Mouse (Mus musculus) layer of hippocampus, adult 6 months (tissue): Measurements from ENCODE around the gene Dtnbp1. TPM values are rescaled to one million over a fixed set of nuclear protein-coding genes. Genes with fewer than 3 reads are reported as not detected.

Source experiments
- long read RNA-seq, 2 experiments: library from polyadenylated mRNA; unstranded; transcript quantifications; one replicate each; pipeline ENCODE4 v2.0.0; 2019 to 2020
- polyA plus RNA-seq: library from polyadenylated mRNA; unstranded; fragments of <200 nt; fragmentation: Nextera tagmentation; gene quantifications from 2 replicates; pipeline ENCODE4 v1.2.3, GENCODE M21; 2021

Gene Dtnbp1
- polyA plus RNA-seq = 89.5 and 96.5 TPM in 2 replicates
- long read RNA-seq, experiment 1, transcript Dtnbp1-201 (10 exons, 1,362 nt) = minor isoform, 17 of 83 reads
- long read RNA-seq, experiment 1, transcript Dtnbp1-206 (4 exons, 797 nt) = major isoform, 37 of 83 reads
- long read RNA-seq, experiment 1, partial matches to known transcripts = 5 of 83 reads
- long read RNA-seq, experiment 1, other reads (novel, unspliced or antisense) = 22 of 83 reads
- long read RNA-seq, experiment 2, transcript Dtnbp1-201 (10 exons, 1,362 nt) = major isoform, 44 of 91 reads
- long read RNA-seq, experiment 2, transcript Dtnbp1-206 (4 exons, 797 nt) = minor isoform, 19 of 91 reads
- long read RNA-seq, experiment 2, partial matches to known transcripts = 2 of 91 reads
- long read RNA-seq, experiment 2, other reads (novel, unspliced or antisense) = 20 of 91 reads

DNA sequence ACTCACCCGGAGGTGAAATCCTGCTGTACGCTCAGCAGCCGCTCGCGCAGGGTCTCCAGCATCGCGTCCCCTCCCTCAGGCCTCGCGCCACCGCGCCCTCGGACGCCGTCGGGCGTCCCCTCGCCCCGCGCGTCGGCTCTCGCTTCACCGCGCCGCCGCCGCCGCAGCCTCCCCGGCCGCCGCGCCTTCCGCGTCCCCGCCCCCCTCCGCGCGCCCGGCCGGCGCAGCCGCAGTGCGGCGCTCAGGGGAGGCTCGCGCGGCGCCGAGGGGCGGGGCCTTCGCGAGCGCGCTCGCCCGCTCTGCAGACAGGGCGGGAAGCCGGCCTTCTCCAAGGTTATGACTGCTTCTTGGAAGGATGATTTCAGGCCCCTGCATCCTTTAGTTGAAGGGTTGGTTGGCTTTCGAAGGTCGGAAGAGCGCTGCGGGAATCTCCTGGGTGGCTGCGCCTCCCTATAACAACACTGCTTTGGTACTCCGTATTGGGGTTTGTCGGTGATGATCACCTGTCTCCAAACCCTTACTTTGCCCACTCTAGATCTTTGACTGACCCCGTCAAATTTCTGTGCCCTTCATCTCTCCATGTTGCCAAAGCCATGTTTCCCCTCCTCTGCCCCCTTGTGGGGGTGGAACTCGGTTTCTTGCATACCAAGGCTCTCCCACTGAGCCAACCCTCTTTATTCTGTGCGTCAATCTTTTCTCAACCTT, at the start of gene Dtnbp1:
Dtnbp1 (minus strand) TSS at position 237 of the 705 bp plus-strand sequence.

Other genes with a start within 250 kb of the Dtnbp1 start
- gene Gm9817, start 76.5 kb upstream of the Dtnbp1 start, polyA plus RNA-seq = not detected in 2 replicates